Mouse (Mus musculus) large intestine, adult 2 months (tissue): ENCODE measurements around the gene Pdpk1. TPM values are rescaled to one million over a fixed set of nuclear protein-coding genes. Genes with fewer than 3 reads are reported as not detected.
"Not testable (repeated sequence)": the region's sequence is repeated elsewhere in the genome, so short reads cannot be mapped to it uniquely, and the experiment has no call there.

Experiments used
- DNase-seq: peaks from one replicate; pipeline ENCODE4 v3.0.0-alpha.2; 2012; ENCODE audit warnings: low read depth, low spot score
- WGBS: fragments of 180-500 bp; shearing (Covaris S2); methylation state at CpG from one replicate; pipeline ENCODE4 v1.1.7; 2018; 5-methylcytosine and 5-hydroxymethylcytosine counted together
- polyA plus RNA-seq: library from polyadenylated mRNA; depleted of rRNA; stranded (reverse); fragments of >200 nt; gene quantifications from 2 replicates; pipeline ENCODE4 v1.2.3, GENCODE M21; 2012

The Pdpk1 gene
- polyA plus RNA-seq, 1 experiment = 9.4 TPM

GRCm38 (mm10) chr17:24163176-24163962, 12.6 kb upstream of the Pdpk1 start, which contains the start of gene Amdhd2:
Gene Amdhd2, minus strand, starts transcription at chr17:24163766.
- under 1% methylated on average over 47 of the region's 47 CpGs for WGBS

GRCm38 (mm10) chr17:24162584-24163175, 12.0 kb upstream of the Pdpk1 start:
- 6% methylated on average over 17 of the region's 17 CpGs for WGBS

More at GRCm38 (mm10) chr17:24163176-24163962, 12.6 kb upstream of the Pdpk1 start, which contains the start of gene Amdhd2:
- peak; percentile 73 for DNase-seq

GRCm38 (mm10) chr17:24161466-24161865, 10.7 kb upstream of the Pdpk1 start:
- no peak for DNase-seq
- 65% methylated on average over 5 of the region's 5 CpGs for WGBS

More at GRCm38 (mm10) chr17:24162584-24163175, 12.0 kb upstream of the Pdpk1 start:
- peak; percentile 91 for DNase-seq

- DNase-seq = no peak
- 97% methylated on average over 4 of the region's 4 CpGs for WGBS
These were observed 6.8 kb upstream of the Pdpk1 start for GRCm38 (mm10) chr17:24157526-24157925.

GRCm38 (mm10) chr17:24157121-24157520, 6.4 kb upstream of the Pdpk1 start:
- no peak for DNase-seq
- 90% methylated on average over 6 of the region's 6 CpGs for WGBS

GRCm38 (mm10) chr17:24156394-24156793, 5.7 kb upstream of the Pdpk1 start:
- WGBS = 87% methylated on average over 3 of the region's 3 CpGs
- no peak for DNase-seq

- WGBS = 92% methylated on average over 9 of the region's 9 CpGs
- no peak for DNase-seq
These were observed 5.0 kb upstream of the Pdpk1 start for GRCm38 (mm10) chr17:24155742-24156141.

- WGBS = 44% methylated on average over 3 of the region's 3 CpGs
- no peak for DNase-seq
These were observed 3.7 kb upstream of the Pdpk1 start for GRCm38 (mm10) chr17:24154463-24154862.

GRCm38 (mm10) chr17:24151890-24152563, 1.3 kb upstream of the Pdpk1 start:
- under 1% methylated on average over 26 of the region's 26 CpGs for WGBS
- no peak for DNase-seq

- DNase-seq = no peak
- 12% methylated on average over 7 of the region's 7 CpGs for WGBS
These were observed 658 bp upstream of the Pdpk1 start for GRCm38 (mm10) chr17:24151382-24151781.

GRCm38 (mm10) chr17:24149421-24149820, 1.3 kb downstream of the Pdpk1 start:
- WGBS = 87% methylated on average over 7 of the region's 7 CpGs
- no peak for DNase-seq

- no peak for DNase-seq
- WGBS = 33% methylated on average over 2 of the region's 2 CpGs
These were observed 7.8 kb downstream of the Pdpk1 start for GRCm38 (mm10) chr17:24142897-24143296.

- WGBS = under 1% methylated on average over 51 of the region's 57 CpGs
These were observed 9.3 kb downstream of the Pdpk1 start for GRCm38 (mm10) chr17:24141425-24141920.

GRCm38 (mm10) chr17:24140845-24141424, 9.8 kb downstream of the Pdpk1 start:
- no peak for DNase-seq
- 2% methylated on average over 42 of the region's 43 CpGs for WGBS

More at GRCm38 (mm10) chr17:24141425-24141920, 9.3 kb downstream of the Pdpk1 start:
- peak; percentile 93 for DNase-seq

- DNase-seq = no peak
- WGBS = 50% methylated on average over 4 of the region's 4 CpGs
These were observed 10.8 kb downstream of the Pdpk1 start for GRCm38 (mm10) chr17:24139968-24140367.

GRCm38 (mm10) chr17:24139256-24139655, 11.5 kb downstream of the Pdpk1 start:
- WGBS = 61% methylated on average over 3 of the region's 3 CpGs

GRCm38 (mm10) chr17:24137226-24137880, 13.4 kb downstream of the Pdpk1 start:
- 58% methylated on average over 2 of the region's 2 CpGs for WGBS
- DNase-seq = no peak

More at GRCm38 (mm10) chr17:24139256-24139655, 11.5 kb downstream of the Pdpk1 start:
- DNase-seq = no peak

GRCm38 (mm10) chr17:24134062-24134461, 16.7 kb downstream of the Pdpk1 start:
- no peak for DNase-seq

- not testable (repeated sequence) for DNase-seq
These were observed 17.8 kb downstream of the Pdpk1 start for GRCm38 (mm10) chr17:24132919-24133318.

More at GRCm38 (mm10) chr17:24132919-24133318, 17.8 kb downstream of the Pdpk1 start:
- 92% methylated on average over 4 of the region's 4 CpGs for WGBS
